Mouse (Mus musculus): Measurements from ENCODE around the gene P2ry12.
A peak's percentile ranks its signal among the peaks of the same experiment; 100 is the strongest.

Gene P2ry12

DNA sequence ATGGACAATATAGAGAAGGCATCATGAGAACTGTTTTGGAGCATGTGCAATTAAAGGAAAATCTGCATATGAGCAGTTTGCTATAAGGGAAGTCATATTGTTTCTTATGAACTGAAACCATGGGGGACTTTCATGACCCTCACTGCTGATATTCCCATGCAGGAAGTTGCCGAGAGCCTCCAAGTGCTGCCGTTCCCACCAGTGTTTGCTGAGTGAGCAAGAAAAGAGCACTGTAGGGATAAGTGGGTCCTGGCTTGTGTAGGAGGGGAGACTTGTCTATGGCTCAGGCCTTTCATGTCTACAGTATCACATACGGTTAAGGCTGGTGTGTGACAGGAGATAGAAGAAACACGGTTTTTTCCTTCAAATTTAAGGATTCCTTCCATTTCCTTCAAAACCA lies 77.0 kb downstream of the P2ry12 start:
- no peak for DNase-seq (ENCODE audit: low read depth, low spot score)

DNA sequence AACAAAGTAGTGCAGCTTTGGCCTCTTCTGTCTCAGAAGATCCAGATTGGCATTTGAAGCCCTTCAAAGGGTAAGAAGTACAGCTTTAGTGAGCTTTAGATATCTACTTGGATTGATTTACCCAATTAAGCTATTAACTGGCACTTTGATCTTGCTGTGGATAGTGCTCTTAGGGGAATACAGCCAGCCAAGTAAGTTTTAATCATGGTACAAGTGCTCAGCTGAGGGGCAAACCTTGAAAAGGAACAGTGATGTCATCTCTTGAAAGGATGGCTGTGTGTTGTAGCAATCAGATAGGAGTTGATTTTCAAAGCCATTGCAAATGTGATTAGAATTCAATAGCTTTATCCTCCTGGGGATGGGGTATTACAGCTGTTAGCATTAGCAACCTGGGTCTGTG lies 80.5 kb downstream of the P2ry12 start:
- DNase-seq (ENCODE audit: low read depth, low spot score) = no peak

DNA sequence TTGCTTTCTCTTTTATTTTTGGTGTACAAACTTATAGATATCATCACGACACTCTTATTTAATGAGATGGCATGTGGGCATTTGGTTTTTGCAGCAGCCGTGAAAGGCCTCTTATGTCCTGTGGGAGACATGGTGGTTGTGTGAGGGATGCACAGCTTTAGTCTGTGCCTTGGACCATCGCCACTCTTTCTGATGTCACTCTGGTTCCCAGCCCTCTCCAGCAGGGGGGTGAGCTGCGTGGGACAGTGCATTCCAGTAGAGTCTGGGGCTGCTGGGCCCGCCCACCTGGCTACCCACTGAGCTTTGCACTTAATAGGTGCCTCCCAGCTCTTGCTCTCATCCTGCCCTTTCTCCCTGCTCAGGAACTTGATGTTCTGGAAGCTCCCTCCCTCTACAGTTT lies 81.5 kb downstream of the P2ry12 start:
- DNase-seq (ENCODE audit: low read depth, low spot score) = no peak

DNA sequence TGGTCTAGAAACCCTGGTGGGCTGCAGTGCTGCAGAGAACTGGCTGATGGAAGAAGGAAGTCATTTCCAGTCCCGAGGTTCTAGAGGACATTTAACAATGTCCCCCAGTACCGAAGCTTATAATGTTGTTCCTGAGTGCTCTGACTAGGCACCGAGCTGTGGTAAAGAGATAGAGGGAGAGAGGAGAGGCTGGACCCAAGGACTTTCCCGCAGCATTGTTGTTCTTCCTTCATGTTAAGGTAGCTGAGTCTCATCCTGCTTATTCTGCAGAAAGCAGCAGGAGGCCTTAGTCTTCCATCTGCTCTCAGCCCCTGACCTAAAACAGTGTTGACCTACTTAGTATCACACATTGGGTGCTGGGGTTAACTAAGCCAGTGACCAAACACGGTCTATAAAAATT lies 85.8 kb downstream of the P2ry12 start:
- no peak for DNase-seq (ENCODE audit: low read depth, low spot score)

DNA sequence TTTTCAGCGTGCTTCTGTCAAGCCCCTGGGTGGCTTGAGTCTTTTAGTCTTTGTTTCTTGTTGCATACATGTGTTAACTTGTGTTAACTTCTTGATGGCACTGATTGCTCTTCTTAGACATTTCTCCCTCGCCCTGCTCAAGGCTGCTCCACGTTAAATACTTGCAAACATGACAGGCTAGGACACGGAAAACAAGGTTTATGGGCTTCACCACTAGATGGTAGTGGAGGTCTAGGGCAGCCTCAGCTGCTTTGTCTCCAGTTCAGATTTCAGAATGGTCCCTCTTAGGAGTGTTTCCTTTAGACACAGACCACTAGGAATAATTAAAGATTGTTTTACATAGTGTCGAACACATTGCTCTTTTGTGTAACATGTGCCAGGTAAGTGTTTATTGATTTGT lies 87.4 kb downstream of the P2ry12 start:
- peak; percentile 60 for DNase-seq (ENCODE audit: low read depth, low spot score)

DNA sequence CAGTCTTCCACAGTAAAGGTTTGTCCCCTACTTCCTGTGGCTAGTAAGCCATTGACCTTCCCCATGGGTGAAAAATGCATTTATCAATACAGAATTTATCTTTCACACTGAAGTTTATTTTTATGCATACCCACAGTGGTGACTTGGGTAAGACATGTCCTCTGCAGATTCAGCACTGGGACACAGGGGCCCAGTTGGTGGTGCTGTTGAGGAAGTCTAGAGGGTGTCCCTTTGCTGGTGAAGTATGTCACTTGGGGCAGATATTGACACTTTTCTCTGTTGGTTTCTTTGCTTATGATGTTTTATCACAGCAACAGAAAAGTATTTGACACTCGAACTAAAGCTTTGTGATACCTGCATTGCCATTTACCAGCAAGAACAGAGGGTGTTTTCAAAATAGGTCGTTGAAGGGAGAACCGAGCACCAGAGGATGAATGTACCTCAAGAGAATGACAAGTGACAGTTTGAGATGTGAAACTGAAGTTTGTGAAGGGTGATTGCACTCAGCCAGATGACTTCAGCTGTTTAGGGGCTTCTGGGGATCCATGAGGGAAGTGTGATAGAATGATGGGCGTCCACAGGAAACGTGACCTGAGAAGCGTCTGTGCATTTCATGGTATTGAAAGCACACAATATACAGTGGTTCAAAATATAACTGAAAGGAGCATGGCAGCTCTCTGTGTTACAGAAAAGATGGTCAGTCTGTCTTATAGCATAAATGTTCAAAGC lies 88.1 kb downstream of the P2ry12 start:
- DNase-seq (ENCODE audit: low read depth, low spot score) = no peak

DNA sequence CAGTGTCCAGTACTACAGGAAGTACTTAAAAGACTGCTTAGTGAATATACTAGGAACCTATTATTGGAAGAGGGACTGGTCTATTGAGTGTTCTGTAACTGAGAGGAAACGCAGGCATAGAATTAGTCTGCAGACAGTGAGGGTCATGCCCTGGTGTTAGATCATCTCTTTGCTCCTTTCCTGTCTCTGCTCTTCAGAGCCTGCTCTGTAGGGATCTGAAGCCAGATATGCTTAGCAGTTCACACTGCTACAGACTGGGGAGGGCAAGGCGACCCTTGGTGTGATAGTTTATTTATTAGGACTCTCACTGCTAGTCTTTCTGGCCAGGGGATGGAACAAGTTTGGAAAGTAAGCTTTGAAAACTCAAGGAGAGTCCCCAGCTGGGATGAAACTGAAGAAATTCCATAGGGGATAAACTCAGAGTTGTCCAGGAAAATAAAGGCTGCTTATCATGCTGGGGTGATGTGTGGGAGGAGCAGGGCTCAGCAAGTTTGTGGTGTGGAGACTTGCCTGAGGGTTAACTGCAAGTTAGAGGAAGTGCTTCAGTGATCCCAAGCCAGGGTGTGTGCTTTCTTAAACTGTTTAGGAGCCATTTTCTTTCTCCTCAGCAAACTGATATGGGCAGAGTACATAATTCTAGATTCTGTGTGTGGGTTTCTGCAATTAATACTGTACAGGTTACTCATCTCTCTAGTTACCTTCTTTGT lies 92.6 kb downstream of the P2ry12 start:
- DNase-seq (ENCODE audit: low read depth, low spot score) = no peak

DNA sequence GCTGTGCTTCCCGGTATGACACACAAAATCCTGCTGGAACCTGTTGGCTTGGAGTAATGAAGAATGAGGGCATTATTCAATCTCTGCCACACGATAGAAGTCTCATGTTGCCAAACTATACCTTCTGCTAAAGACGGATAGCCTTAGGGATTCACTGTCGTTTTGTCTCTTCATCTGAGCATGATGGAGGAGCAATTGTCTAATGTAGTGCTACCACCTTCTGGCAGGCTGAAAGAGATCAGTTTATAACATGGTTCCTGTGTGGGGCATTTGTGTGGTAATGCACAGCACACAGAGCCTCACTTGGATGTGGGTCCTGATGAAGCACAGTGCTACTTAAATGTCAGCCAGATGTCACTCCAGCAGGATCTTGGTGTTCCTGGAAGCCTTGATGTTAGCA lies 93.5 kb downstream of the P2ry12 start:
- peak; percentile 11 for DNase-seq (ENCODE audit: low read depth, low spot score)

DNA sequence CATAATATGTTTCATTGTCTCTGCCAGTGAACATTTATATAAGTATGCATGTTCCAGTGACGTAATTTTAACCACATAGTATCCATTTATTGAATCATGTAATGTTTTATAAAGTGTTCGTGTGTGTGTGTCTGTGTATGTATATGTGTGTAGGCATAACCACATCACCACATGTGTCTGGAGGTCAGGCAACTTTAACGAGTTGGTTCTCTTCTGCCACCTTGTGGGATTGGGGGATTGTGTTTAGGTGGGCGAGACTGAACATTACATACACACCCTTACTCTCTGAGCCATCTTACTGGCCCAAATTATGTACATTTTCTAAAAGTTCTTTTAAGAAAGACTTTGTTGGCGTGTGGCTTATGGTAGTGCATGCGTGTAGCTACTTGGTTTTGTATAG lies 94.2 kb downstream of the P2ry12 start:
- no peak for DNase-seq (ENCODE audit: low read depth, low spot score)

DNA sequence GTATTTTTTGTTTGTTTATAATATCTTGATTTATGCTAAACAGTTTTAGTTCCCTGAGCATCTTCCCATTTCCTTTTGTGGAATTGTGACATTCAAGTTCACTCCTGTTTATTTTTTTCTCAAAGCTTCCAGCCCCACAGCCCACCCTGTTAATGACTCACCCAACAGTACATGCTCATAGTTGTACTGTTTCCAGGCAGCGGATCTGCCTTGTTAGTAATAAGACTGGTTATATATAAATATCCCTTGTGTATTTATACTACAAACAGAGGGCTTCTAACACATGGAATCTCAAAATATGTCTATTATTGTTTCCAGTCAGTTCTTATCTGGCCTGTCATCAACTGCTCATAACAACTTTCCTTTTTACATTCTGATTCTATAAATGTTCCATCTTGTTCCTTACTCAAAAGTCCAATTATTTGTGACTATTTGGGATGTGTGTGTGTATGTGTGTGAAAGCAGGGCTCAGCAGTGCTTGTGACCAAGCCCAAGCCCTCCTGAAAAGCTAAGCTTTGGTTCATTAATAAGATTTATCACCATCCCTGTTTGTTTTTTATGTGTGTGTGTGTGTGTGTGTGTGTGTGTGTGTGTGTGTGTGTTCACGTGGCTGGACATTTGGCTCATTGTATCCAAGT lies 95.1 kb downstream of the P2ry12 start:
- DNase-seq (ENCODE audit: low read depth, low spot score) = no peak
